Mouse (Mus musculus): ENCODE results near the gene Thrap3.
A peak's percentile ranks its signal among the peaks of the same experiment; 100 is the strongest.

Thrap3 gene

DNA sequence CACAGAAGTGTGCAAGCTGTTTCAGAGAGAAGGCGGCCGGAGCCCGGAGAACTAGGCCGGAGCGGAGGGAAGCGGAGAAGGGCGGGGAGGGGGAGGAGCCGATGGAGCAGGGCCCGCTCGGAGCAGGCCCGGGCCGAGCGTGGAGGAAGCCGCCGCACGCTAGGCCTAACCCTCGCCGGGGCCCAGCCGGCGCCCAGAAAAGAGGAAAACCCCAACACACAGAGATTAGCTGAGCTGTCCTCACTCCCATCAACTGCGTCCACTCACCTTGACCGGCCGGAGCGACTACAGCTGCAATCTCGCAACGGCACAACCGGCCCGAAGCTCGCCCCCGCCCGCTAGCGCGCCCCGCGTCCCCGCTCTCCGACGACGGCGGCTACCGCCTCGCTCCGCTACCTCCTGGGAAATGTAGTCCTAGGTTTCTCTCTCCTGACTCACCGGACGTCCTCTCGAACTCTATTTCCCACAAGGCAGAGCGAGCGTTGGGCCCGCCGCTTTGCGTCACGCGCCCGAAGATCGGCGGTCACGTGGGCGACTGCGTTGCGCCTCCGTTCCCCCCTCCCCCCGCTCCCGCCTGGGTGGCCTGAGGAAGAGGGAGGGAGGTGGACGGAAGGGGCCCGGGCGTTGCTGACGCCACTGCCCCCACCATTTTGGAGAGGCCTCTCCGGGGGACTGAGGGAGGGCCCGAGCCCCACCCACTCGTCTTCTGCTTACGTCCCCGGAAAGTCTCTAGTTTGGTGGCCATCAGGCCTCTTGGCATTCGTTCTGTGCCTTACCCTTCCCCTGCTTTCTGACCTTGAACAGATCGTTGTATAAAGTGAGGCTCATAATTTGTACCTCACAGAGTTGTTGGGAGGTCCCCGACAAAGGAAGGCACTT is at the start of gene Thrap3:
Thrap3 (minus strand) TSS at position 458 of the 879 bp plus-strand sequence.
- peak; percentile 99 for DNase-seq (ENCODE audit: low spot score in 2 of 2)

DNA sequence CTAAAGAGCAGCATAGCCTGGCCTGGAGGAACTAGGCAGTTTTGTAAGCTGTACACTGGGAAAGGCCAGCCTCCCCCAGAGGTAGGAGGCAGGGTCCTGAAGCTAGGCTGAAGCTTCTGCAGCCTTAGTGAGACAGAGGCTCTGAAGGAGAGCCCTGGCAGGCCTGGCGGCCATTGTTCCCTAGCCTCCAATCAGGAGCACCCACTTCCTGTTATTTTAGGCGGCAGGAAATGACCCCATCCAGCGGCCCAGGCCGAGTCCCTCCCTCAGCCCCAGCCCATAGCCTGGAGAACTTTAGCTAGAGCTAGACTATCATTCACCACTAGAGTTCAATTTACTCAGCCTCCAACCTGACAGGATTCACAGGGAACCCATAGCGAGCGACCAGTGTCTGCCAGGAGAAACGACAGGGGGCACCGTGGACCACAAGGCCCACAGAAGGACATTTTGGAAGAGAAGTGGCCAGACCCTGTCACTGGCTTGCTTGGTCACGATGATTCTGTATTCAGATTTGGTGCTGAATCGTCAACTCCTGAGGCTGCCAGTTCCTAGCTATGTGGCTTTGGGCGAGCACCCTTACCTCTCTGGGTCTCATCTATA is 49.2 kb upstream of the Thrap3 start:
- DNase-seq (ENCODE audit: low spot score in 2 of 2) = no peak

- no peak for DNase-seq (ENCODE audit: low spot score in 2 of 2)
Measured at GRCm38 (mm10) chr4:126250659-126251058, 48.1 kb upstream of the Thrap3 start.

DNA sequence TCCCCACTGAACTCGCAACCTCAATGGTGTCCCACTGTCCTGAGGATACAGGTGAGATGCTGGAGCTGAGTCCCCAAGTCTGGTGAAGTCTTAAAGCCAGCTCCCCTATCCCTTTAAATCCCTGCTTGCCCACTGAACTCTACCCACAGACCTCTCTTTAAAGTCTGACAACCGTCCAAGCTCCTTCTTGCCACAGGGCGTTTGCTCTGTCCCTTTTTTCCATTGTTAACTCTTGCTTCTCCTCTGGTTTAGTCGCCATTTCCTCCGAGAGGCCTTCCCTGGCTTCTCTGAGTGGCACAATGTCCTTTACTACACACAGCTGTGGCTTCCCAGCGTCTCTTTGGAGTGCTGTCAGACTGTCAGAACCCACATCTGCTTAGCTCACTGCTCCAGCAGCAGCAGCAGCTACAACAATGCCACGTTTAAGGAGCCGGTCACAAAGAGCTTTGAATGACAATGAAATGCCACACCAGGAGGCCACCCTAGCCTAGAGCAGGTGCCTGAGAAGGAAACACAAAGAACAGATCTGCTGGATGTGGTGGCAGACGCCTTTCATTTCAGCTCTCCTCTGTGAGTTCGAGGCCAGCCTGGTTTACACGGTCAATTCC is 45.8 kb upstream of the Thrap3 start:
- DNase-seq (ENCODE audit: low spot score in 2 of 2) = no peak

- DNase-seq (ENCODE audit: low spot score in 2 of 2) = no peak
Measured at GRCm38 (mm10) chr4:126246202-126246889, 43.8 kb upstream of the Thrap3 start.

DNA sequence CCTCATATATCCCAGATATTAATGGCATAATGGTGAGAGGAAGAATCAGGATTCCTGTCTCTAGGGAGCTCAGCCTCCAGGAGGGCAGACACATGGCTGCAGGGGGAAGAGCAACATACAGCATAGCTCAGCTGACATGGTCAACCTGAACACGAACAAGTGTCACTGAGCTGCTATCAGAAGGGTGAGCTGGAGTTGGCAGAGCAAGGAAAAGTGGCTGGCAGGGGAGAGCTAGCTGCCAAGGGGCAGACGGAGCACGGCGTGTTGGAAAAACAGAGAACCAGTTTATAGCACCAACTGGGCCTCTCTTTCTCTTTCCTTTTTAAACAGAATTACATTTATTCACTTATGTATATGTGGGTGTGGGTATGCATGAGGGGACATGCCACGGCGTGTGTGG is 40.0 kb upstream of the Thrap3 start:
- DNase-seq (ENCODE audit: low spot score in 2 of 2) = no peak

- DNase-seq (ENCODE audit: low spot score in 2 of 2) = no peak
Measured at GRCm38 (mm10) chr4:126241956-126242355, 39.4 kb upstream of the Thrap3 start.

GRCm38 (mm10) chr4:126239862-126240475 is 37.4 kb upstream of the Thrap3 start:
- DNase-seq (ENCODE audit: low spot score in 2 of 2) = no peak

- DNase-seq (ENCODE audit: low spot score in 2 of 2) = no peak
Measured at GRCm38 (mm10) chr4:126237721-126238242, 35.2 kb upstream of the Thrap3 start.

DNA sequence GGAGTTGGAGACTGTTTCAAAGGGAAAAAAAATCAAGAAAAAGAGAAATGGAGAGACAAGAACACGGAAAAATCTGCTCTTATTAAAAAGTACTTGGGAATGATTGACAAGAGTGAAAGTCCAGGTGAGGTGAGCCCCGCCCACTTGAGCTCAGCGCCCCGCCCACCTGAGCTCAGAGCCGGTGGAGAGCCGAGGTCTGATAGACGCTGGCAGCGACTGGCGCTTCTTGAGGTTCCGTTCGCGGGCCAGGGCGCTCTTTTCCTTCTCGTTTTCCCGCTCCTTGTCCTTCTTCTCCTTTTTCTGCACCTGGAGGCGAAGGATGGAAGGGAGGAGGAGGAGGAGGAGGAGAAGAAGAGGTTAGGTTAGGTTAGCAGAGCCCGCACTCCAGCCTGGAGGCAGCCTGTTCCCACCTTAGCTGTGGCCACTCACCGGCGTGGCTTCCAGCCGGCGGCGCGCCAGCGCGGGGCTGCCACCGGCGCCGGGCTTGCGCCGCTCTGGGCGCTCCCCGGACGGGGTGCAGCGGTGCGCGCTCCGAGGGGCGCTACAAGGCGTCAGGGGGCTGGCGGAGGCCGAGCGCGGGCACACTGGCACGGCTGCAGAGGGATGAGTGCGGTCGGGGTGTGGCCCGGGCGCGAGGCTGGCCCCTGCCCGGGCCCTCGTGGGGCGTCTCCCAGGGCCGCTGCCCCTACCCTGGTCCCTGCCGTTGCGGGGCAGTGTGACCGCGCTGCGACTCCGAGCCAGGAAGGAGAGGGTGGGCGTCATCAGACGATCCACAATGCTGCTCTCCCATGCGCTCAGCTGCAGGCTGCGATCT is 34.1 kb upstream of the Thrap3 start:
- no peak for DNase-seq (ENCODE audit: low spot score in 2 of 2)

GRCm38 (mm10) chr4:126235191-126235590 is 32.6 kb upstream of the Thrap3 start:
- DNase-seq (ENCODE audit: low spot score in 2 of 2) = no peak

DNA sequence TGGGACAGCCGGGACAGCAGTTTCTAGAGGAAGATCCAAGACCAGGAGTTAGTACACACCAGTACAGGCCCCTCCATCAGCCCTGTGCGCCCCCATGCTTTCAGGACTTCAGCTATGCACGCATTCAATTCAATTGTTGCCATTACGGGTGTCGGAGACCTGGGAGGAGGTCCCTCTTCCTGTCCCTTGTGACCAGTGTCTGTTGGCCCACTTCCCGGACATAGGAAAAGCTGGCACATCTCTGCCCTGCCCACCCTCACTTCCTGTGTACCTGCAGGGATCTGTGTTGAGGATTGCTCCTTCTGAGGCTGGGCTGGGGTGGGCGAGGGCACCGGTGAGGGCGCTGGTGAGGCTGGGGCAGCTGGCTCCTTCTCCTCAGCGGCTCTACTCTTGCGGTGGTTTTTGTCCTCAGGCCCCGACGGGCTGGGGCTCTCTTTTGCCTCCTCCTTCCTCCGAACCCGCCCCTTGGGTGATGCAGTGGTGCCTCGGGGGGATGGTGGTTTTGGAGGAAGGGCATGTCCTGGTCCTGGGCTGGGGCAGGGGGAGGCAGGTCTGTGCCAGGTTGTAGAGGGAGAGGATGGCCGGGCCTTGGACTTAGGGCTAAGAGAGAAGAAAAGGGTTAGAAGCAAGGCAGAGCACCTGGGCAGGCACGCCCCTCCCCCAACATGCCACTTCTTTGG is 32.1 kb upstream of the Thrap3 start:
- no peak for DNase-seq (ENCODE audit: low spot score in 2 of 2)

DNA sequence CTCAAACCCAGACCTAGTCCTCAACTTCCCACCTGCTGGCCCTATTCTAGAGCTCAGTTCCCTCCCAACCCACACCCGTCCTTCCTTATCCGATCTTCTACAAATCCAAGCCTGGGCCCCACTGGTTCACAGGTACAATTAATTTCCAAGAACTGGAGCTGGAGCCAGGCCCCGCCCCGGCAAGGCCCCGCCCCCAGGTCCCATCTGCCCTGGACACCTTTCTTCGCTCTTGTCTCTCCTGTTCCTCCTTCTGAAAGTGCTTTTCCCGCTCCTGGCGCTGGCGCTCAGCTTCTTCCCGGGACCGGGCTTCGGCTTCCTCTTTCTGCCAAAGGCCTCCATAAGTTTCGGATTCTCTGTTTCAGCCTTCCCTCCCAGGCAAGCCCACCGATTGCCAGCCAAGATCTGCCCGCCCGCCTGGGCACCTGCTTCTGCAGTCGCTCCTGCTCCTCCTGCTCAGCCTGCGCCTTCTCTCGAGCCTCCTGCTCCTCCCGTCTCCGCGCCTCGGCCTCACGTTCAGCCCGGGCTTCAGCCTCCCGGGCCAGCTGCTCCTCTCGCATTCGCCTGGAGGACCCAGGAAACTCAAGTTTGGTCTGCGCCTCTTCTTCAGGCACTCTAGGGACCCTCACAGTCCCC is 31.2 kb upstream of the Thrap3 start:
- DNase-seq (ENCODE audit: low spot score in 2 of 2) = no peak

GRCm38 (mm10) chr4:126229900-126230299 is 27.3 kb upstream of the Thrap3 start:
- no peak for DNase-seq (ENCODE audit: low spot score in 2 of 2)

DNA sequence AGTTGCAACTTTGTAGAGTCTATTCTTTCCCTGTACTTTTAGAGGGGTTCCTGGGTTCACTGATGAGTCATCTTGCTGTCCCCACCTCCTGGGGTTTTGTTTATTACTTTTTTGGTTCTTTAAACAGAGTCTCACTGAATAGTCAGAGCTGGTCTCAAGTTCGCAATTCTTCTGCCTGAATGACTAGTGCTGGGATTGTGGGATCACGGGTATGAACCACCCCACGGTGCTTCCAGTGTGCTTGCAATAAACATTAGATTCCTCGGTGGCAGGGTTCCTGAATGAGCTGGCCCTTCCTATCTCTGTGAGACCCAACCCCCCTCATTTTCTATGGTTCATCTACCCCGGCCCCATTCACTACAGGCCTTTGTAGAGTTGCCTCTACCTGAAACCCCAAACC is 25.6 kb upstream of the Thrap3 start:
- DNase-seq (ENCODE audit: low spot score in 2 of 2) = no peak

GRCm38 (mm10) chr4:126227077-126227761 is 24.7 kb upstream of the Thrap3 start:
- DNase-seq (ENCODE audit: low spot score in 2 of 2) = peak; percentile 79 to 87

- no peak for DNase-seq (ENCODE audit: low spot score in 2 of 2)
Measured at GRCm38 (mm10) chr4:126226640-126227039, 24.1 kb upstream of the Thrap3 start.

GRCm38 (mm10) chr4:126222631-126223030 is 20.1 kb upstream of the Thrap3 start:
- no peak for DNase-seq (ENCODE audit: low spot score in 2 of 2)

DNA sequence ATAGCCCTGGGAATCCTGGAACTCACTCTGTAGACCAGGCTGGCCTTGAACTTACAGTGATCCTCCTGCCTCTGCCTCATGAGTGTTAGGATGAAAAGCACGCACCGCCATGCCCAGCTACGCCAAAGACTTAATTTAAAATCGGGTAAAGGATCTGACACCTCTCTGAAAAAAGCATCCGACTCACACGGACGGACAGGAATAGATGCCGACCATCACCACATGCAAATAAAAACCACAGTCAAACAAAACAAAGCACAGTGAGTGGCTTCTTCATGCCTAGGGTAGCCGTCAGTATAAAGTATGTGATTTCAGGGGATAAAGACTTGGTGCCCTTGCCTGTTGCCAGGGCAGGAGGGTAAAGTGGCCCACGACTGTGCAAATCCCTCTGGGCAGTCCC is 17.5 kb upstream of the Thrap3 start:
- DNase-seq (ENCODE audit: low spot score in 2 of 2) = no peak

All from natural killer cell, adult 2 months (primary cell).